In the genomic region with DNA sequence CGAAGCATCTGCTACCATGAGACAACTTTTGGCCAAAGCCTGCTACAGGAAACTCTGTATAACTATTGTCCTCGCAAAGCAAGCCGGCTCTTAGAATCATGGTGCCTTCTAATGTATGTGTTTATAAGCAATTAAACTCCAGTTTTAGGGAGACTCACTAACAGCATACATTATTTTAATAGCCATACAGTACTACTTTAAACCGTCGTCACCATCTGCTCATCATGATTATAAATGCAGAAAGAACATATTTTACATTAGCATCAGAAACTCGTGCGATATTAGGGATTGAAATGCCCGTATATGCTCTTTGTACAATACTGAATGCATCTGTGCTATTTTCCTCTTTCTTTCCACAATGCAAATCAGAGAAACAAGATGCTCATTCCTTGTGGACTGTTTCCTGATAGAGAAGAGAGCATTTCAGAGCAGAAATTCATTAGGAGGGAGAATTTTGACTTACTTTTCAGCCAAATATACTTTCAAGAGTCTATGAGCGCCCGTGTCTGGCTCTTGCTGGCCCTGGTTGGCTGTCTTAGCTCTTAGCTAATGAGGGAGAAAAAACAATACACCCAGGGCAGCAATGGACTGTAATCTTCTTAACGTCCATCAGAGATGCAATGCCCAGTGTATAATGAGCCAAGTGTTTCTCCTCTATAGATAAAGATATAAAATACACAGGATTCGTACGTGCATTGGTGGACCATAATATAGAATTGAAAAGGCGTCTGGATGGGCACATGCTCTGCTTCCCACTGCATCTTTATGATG, we compare ENCODE assay signal across 27 mouse cellular contexts.
A peak's percentile ranks its signal among the peaks of the same experiment; 100 is the strongest.
DNase-seq lines count a peak whose midpoint lies in the region; ATAC-seq and TF ChIP-seq lines count a peak whose summit lies in the region.
"Had no signal": no experiment of that assay in that cellular context is flagged by ENCODE, and none has a peak within 500 bp of the region (broad histone marks: within the 10 kb centered on the region; RNA-seq: fewer than 3 reads in every experiment).

No protein-coding gene starts in this region.

- no peaks in the 10 kb centered on the region for H3K36me3 ChIP-seq in hindbrain, embryonic 16.5 days (ENCODE audit: control insufficient read depth, insufficient read depth, low read length)
- H3K36me3 ChIP-seq in hindbrain, embryonic 12.5 days: no peaks in the 10 kb centered on the region
- no peaks in the 10 kb centered on the region for H3K36me3 ChIP-seq in lung, embryonic 16.5 days (ENCODE audit: control insufficient read depth, insufficient read depth, low read length)
- H3K36me3 ChIP-seq in embryonic facial prominence, embryonic 14.5 days (ENCODE audit: control insufficient read depth, insufficient read depth, low read length): no peaks in the 10 kb centered on the region
- H3K36me3 ChIP-seq in forebrain, postnatal 0 days (ENCODE audit: insufficient read depth): no peaks in the 10 kb centered on the region
- H3K36me3 ChIP-seq: heart, embryonic 15.5 days; hindbrain, embryonic 15.5 days; kidney, embryonic 15.5 days; liver, embryonic 13.5 days; neural tube, embryonic 12.5 days; stomach, embryonic 15.5 days had no signal

- H3K9ac ChIP-seq in hindbrain, embryonic 16.5 days (ENCODE audit: low read depth, low read length): no peak overlapping the region
- no peak overlapping the region for H3K9ac ChIP-seq in hindbrain, embryonic 12.5 days
- no peak overlapping the region for H3K9ac ChIP-seq in lung, embryonic 16.5 days (ENCODE audit: low read length)
- H3K9ac ChIP-seq in embryonic facial prominence, embryonic 14.5 days (ENCODE audit: low read depth, low read length): no peak overlapping the region
- H3K9ac ChIP-seq in forebrain, postnatal 0 days: no peak overlapping the region
- H3K9ac ChIP-seq: heart, embryonic 15.5 days; hindbrain, embryonic 15.5 days; kidney, embryonic 15.5 days; liver, embryonic 13.5 days; neural tube, embryonic 12.5 days; stomach, embryonic 15.5 days had no signal

- TF ChIP-seq CTCF in forebrain, postnatal 0 days (IDR thresholded peaks at IDR 0.05; ENCODE audit: low read depth): no peak

- no peak for ATAC-seq in hindbrain, embryonic 16.5 days
- ATAC-seq in hindbrain, embryonic 12.5 days (ENCODE audit: low FRiP score): no peak
- ATAC-seq in lung, embryonic 16.5 days (ENCODE audit: low read depth): no peak
- ATAC-seq in embryonic facial prominence, embryonic 14.5 days (ENCODE audit: low read depth): no peak
- ATAC-seq in forebrain, postnatal 0 days: peak; percentile 29; the same call in 1 of the 2 replicates
- ATAC-seq: Patski had no signal

- H3K9me3 ChIP-seq in hindbrain, embryonic 16.5 days (ENCODE audit: control insufficient read depth, low read length): no peaks in the 10 kb centered on the region
- no peaks in the 10 kb centered on the region for H3K9me3 ChIP-seq in hindbrain, embryonic 12.5 days (replicated peaks)
- no peaks in the 10 kb centered on the region for H3K9me3 ChIP-seq in lung, embryonic 16.5 days (ENCODE audit: control insufficient read depth, low read length)
- H3K9me3 ChIP-seq in embryonic facial prominence, embryonic 14.5 days (ENCODE audit: control insufficient read depth, low read length): 0 out of 2 replicates have a peak, but pooled peaks cover 7% of the 10 kb centered on the region
- H3K9me3 ChIP-seq in forebrain, postnatal 0 days (ENCODE audit: low read length): no peaks in the 10 kb centered on the region
- H3K9me3 ChIP-seq: heart, embryonic 15.5 days; hindbrain, embryonic 15.5 days; kidney, embryonic 15.5 days; liver, embryonic 13.5 days; neural tube, embryonic 12.5 days; stomach, embryonic 15.5 days had no signal

- no peak for DNase-seq in lung, postnatal 14 days
- no peak for DNase-seq in embryonic facial prominence, embryonic 14.5 days (ENCODE audit: low spot score)
- DNase-seq in forebrain, postnatal 0 days: peak; percentile 55
- no peak for DNase-seq in left cerebral cortex, adult 9 months (ENCODE audit: low spot score in 2 of 2)
- DNase-seq: adrenal gland, adult 2 months; cerebellum, adult 11-12 months; gastrocnemius, adult 2 months; heart, postnatal 36 days; kidney, adult 11 months; kidney, postnatal 36 days; liver, embryonic 13.5 days; midbrain, embryonic 14.5 days; right cerebral cortex, adult 18-20 months; right cerebral cortex, postnatal 4 days; thymus, adult 2 months; thymus, postnatal 4 days had no signal

- no peak overlapping the region for H3K4me3 ChIP-seq in hindbrain, embryonic 16.5 days (ENCODE audit: low read length)
- no peak overlapping the region for H3K4me3 ChIP-seq in hindbrain, embryonic 12.5 days
- no peak overlapping the region for H3K4me3 ChIP-seq in lung, embryonic 16.5 days (ENCODE audit: low read length)
- H3K4me3 ChIP-seq in embryonic facial prominence, embryonic 14.5 days (ENCODE audit: low read depth, low read length): no peak overlapping the region
- H3K4me3 ChIP-seq in forebrain, postnatal 0 days (ENCODE audit: low read depth, low read length): no peak overlapping the region
- H3K4me3 ChIP-seq: erythroblast, embryonic 14.5 days; gastrocnemius, adult 2 months; heart, embryonic 15.5 days; hindbrain, embryonic 15.5 days; kidney, embryonic 15.5 days; liver, embryonic 13.5 days; megakaryocyte, embryonic 14.5 days; neural tube, embryonic 12.5 days; stomach, embryonic 15.5 days had no signal

- WGBS in hindbrain, embryonic 16.5 days: 63% methylated on average over 14 of the region's 14 CpGs
- 83% methylated on average over 14 of the region's 14 CpGs for WGBS in hindbrain, embryonic 12.5 days
- 76% methylated on average over 14 of the region's 14 CpGs for WGBS in lung, embryonic 16.5 days
- WGBS in embryonic facial prominence, embryonic 14.5 days: 78% methylated on average over 14 of the region's 14 CpGs
- WGBS in forebrain, postnatal 0 days: 22% methylated on average over 14 of the region's 14 CpGs

- peaks cover 5% of the 10 kb centered on the region for H3K4me1 ChIP-seq in hindbrain, embryonic 16.5 days (ENCODE audit: control insufficient read depth, insufficient read depth, low read depth, low read length)
- peaks cover 16% of the 10 kb centered on the region; the same call in 1 of the 2 replicates for H3K4me1 ChIP-seq in hindbrain, embryonic 12.5 days
- H3K4me1 ChIP-seq in lung, embryonic 16.5 days (replicated peaks; ENCODE audit: control insufficient read depth, insufficient read depth, low read length): peaks cover 14% of the 10 kb centered on the region
- peaks cover 26% of the 10 kb centered on the region for H3K4me1 ChIP-seq in embryonic facial prominence, embryonic 14.5 days (ENCODE audit: control insufficient read depth, insufficient read depth, low read length)
- H3K4me1 ChIP-seq in forebrain, postnatal 0 days (ENCODE audit: insufficient read depth): peaks cover 19% of the 10 kb centered on the region
- H3K4me1 ChIP-seq: liver, embryonic 13.5 days had no signal

- H3K4me2 ChIP-seq in hindbrain, embryonic 16.5 days (ENCODE audit: low read length): peak overlapping the region; percentile 26; the same call in 1 of the 2 replicates
- no peak overlapping the region for H3K4me2 ChIP-seq in hindbrain, embryonic 12.5 days (replicated peaks)
- peak overlapping the region; percentile 48 for H3K4me2 ChIP-seq in lung, embryonic 16.5 days (ENCODE audit: low read depth, low read length)
- 0 out of 2 replicates have a peak overlapping the region, but pooled peaks have one; percentile 26 for H3K4me2 ChIP-seq in embryonic facial prominence, embryonic 14.5 days (ENCODE audit: low read depth, low read length)
- H3K4me2 ChIP-seq in forebrain, postnatal 0 days (ENCODE audit: low read depth): peak overlapping the region; percentile 34; the same call in 1 of the 2 replicates
- H3K4me2 ChIP-seq: liver, embryonic 13.5 days; neural tube, embryonic 12.5 days had no signal

- H3K27me3 ChIP-seq in hindbrain, embryonic 16.5 days (replicated peaks; ENCODE audit: control insufficient read depth, insufficient read depth, low read length): no peaks in the 10 kb centered on the region
- peaks cover 4% of the 10 kb centered on the region; the same call in 1 of the 2 replicates for H3K27me3 ChIP-seq in hindbrain, embryonic 12.5 days
- H3K27me3 ChIP-seq in lung, embryonic 16.5 days (ENCODE audit: control insufficient read depth, insufficient read depth, low read depth, low read length): no peaks in the 10 kb centered on the region
- H3K27me3 ChIP-seq in embryonic facial prominence, embryonic 14.5 days (replicated peaks; ENCODE audit: control insufficient read depth, insufficient read depth, low read length): no peaks in the 10 kb centered on the region
- no peaks in the 10 kb centered on the region for H3K27me3 ChIP-seq in forebrain, postnatal 0 days (ENCODE audit: insufficient read depth, low read length)
- H3K27me3 ChIP-seq: heart, embryonic 15.5 days; hindbrain, embryonic 15.5 days; kidney, embryonic 15.5 days; liver, embryonic 13.5 days; neural tube, embryonic 12.5 days; Patski; stomach, embryonic 15.5 days had no signal

- no peak overlapping the region for H3K27ac ChIP-seq in hindbrain, embryonic 16.5 days (ENCODE audit: low read depth, low read length)
- no peak overlapping the region for H3K27ac ChIP-seq in hindbrain, embryonic 12.5 days
- no peak overlapping the region for H3K27ac ChIP-seq in lung, embryonic 16.5 days (ENCODE audit: low read length)
- H3K27ac ChIP-seq in embryonic facial prominence, embryonic 14.5 days (replicated peaks; ENCODE audit: low read depth, low read length): peak overlapping the region; percentile 80; the same call in 1 of the 2 replicates
- H3K27ac ChIP-seq in forebrain, postnatal 0 days (ENCODE audit: low read depth, low read length): no peak overlapping the region
- H3K27ac ChIP-seq: gastrocnemius, adult 2 months; heart, embryonic 15.5 days; hindbrain, embryonic 15.5 days; kidney, embryonic 15.5 days; liver, embryonic 13.5 days; neural tube, embryonic 12.5 days had no signal
